Mouse (Mus musculus) liver, postnatal 0 days (tissue): ENCODE results near the gene Dnm1.

Source experiments
- CTCF ChIP-seq: sonication (generic); IDR thresholded peaks from 2 replicates; pipeline ENCODE4 v1.5.1; 2016; ENCODE audit warnings: antibody characterized with exemption, low read depth
- EP300 ChIP-seq: IDR thresholded peaks from 2 replicates; pipeline ENCODE4 v1.6.1; 2016; ENCODE audit warnings: antibody characterized with exemption, low read depth, mild to moderate bottlenecking

GRCm38 (mm10) chr2:32258887-32259533 lies 94.1 kb downstream of the Dnm1 start:
- TF ChIP-seq CTCF (no peak), EP300 (no peak)
